Mouse (Mus musculus): ENCODE results near the gene Gm17018. TPM values are rescaled to one million over a fixed set of nuclear protein-coding genes. Genes with fewer than 3 reads are reported as not detected.

Gene Gm17018
- total RNA-seq, 2 experiments from 2014 or later = 52.5 to 66.0 TPM

GRCm38 (mm10) chr19:45589761-45590160 is 29.3 kb downstream of the Gm17018 start:
- DNase-seq = peak in 1 of 2 experiments; percentile 27

- no peak for DNase-seq
Measured at GRCm38 (mm10) chr19:45591704-45592103, 31.3 kb downstream of the Gm17018 start.

GRCm38 (mm10) chr19:45592916-45593315 is 32.5 kb downstream of the Gm17018 start:
- no peak for DNase-seq

GRCm38 (mm10) chr19:45594079-45594478 is 33.7 kb downstream of the Gm17018 start:
- DNase-seq = no peak

- DNase-seq = no peak
Measured at GRCm38 (mm10) chr19:45595481-45595880, 35.1 kb downstream of the Gm17018 start.

- DNase-seq = no peak
Measured at GRCm38 (mm10) chr19:45596019-45596418, 35.6 kb downstream of the Gm17018 start.

- no peak for DNase-seq
Measured at GRCm38 (mm10) chr19:45596434-45596833, 36.0 kb downstream of the Gm17018 start.

- DNase-seq = no peak
Measured at GRCm38 (mm10) chr19:45597106-45597505, 36.7 kb downstream of the Gm17018 start.

GRCm38 (mm10) chr19:45602606-45603005 is 42.2 kb downstream of the Gm17018 start:
- no peak for DNase-seq

- no peak for DNase-seq
Measured at GRCm38 (mm10) chr19:45606701-45607100, 46.3 kb downstream of the Gm17018 start.

- DNase-seq = no peak
Measured at GRCm38 (mm10) chr19:45607479-45607878, 47.1 kb downstream of the Gm17018 start.

GRCm38 (mm10) chr19:45608648-45609339 is 48.4 kb downstream of the Gm17018 start:
- no peak for DNase-seq

- no peak for DNase-seq
Measured at GRCm38 (mm10) chr19:45610823-45611222, 50.4 kb downstream of the Gm17018 start.

GRCm38 (mm10) chr19:45614375-45614774 is 54.0 kb downstream of the Gm17018 start:
- no peak for DNase-seq

GRCm38 (mm10) chr19:45614928-45615327 is 54.5 kb downstream of the Gm17018 start:
- DNase-seq = peak; percentile 22 to 33

- DNase-seq = no peak
Measured at GRCm38 (mm10) chr19:45615415-45616213, 55.2 kb downstream of the Gm17018 start.

GRCm38 (mm10) chr19:45616214-45616518 is 55.8 kb downstream of the Gm17018 start:
- DNase-seq = no peak

GRCm38 (mm10) chr19:45616735-45617134 is 56.3 kb downstream of the Gm17018 start:
- no peak for DNase-seq

GRCm38 (mm10) chr19:45618184-45618583 is 57.8 kb downstream of the Gm17018 start:
- DNase-seq = no peak

GRCm38 (mm10) chr19:45619744-45620501 is 59.5 kb downstream of the Gm17018 start:
- DNase-seq = no peak

GRCm38 (mm10) chr19:45621061-45621460 is 60.6 kb downstream of the Gm17018 start:
- no peak for DNase-seq

- DNase-seq = no peak
Measured at GRCm38 (mm10) chr19:45622144-45622543, 61.7 kb downstream of the Gm17018 start.

- DNase-seq = no peak
Measured at GRCm38 (mm10) chr19:45623710-45624109, 63.3 kb downstream of the Gm17018 start.

Data from layer of hippocampus, postnatal 36 days (tissue).